Mouse (Mus musculus) frontal cortex, postnatal 36 days (tissue): ENCODE results near the gene Cyp39a1.

ENCODE experiments used
- DNase-seq, 2 experiments: peaks; one replicate each; pipeline ENCODE4 v3.0.0; 2022; ENCODE audit warnings: low spot score in 2 of 2

Gene Cyp39a1

GRCm38 (mm10) chr17:43667290-43667843, at the start of gene Cyp39a1:
Cyp39a1 (plus strand) TSS chr17:43667425.
- no peak for DNase-seq

DNA sequence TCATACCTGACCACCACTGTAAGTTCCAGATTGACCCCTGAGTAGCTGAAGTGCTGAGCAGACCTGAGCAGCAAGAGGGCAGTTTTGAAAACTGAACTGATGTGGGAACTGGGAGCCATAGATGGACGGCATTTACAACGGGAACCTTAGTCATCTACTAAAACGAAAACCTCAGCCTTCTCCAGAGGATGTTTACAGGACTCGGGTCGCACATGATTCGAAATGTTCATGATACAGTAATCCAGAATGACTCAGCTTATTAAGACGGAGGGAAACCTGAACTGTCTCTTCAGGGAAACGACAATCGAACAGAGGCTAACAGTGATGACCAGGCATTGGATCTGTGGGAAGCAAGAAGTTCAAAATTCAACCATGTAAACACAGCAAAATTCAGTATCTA, 48.1 kb upstream of the Cyp39a1 start:
- no peak for DNase-seq

DNA sequence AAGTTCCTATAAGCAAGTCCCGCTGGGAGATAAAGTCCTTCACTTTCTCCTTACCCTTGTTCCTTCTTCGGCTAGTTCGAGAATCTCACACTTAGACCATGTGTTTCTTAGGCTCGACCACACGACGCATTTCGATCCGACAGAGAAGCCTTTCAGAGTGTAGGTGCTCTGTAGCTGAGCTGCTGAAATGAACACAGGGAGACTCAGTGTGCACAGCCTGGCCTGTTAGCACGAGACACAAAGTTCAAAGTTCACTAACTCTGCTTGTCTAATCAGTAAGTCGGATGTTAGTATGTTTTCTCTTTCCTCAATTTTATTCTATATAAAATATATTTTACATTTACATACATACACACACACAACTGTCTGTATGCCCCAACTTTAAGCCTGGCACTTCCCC, 45.1 kb upstream of the Cyp39a1 start:
- no peak for DNase-seq

DNA sequence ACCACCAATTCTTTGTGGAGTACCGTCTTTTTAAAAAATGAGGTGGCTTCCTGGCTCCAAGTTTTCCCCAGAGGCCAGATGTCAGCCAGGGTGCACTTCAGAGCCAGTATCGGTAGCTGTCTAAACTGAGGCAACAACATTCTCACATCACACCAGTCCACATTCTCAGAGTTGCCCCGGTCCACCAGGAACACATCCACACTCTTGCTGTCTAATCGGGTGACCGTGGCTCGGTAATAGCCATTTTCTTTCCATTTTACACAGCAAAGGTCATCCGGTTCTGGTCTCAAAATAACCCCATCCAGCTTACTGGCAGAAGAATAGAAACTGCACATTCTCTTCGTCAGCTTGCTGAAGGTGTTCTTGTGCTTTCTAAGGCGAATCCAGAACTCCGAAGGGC, 39.0 kb upstream of the Cyp39a1 start:
- no peak for DNase-seq

- no peak for DNase-seq
Measured at GRCm38 (mm10) chr17:43629026-43629495, 38.2 kb upstream of the Cyp39a1 start.

GRCm38 (mm10) chr17:43629496-43630426, 37.5 kb upstream of the Cyp39a1 start, which contains the start of gene Tdrd6:
Tdrd6 (minus strand) TSS chr17:43630299.
- no peak for DNase-seq

- DNase-seq, result no peak
Measured at GRCm38 (mm10) chr17:43630427-43630760, 36.8 kb upstream of the Cyp39a1 start.

DNA sequence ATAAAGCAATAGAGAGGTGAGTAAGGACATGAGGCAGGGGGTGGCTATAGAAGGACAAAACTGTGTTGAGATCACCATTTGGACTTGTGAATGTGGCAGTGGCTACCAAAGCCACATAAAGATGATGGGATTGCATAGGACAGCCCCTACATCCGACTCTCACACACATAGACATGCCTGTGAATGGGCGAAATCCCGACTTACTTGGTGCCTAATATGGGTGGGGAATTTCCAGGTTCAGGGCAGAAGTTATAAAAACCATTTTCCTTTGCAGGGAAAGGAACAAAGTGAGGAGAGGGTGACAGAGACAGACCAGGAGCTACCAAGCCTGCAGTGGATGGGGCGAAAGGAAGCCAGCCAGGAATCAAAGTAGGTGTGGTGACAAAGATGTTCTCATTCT, 30.1 kb upstream of the Cyp39a1 start:
- DNase-seq, result no peak

GRCm38 (mm10) chr17:43640825-43641224, 26.4 kb upstream of the Cyp39a1 start:
- DNase-seq, result no peak

- no peak for DNase-seq
Measured at GRCm38 (mm10) chr17:43643191-43643590, 24.0 kb upstream of the Cyp39a1 start.

DNA sequence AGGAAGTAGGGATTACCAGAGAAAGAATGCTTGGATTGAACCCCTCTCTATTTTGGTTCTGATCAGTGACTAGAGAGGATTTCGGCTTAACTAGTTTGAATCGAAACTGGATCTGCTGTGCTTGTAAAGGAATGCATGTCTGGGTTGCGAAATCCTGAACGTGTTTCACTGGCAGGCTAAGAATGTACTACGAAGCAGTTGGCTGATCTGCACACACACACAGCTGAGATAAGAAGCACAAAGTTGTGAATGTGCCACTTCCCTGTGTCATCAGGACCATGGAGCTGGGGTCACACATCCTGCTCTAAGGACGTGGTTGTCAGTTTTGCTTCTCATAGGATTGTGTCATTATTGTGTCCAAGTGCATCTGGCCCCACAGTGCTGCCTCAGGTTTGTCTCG, 22.9 kb upstream of the Cyp39a1 start:
- no peak for DNase-seq

GRCm38 (mm10) chr17:43645136-43645535, 22.1 kb upstream of the Cyp39a1 start:
- no peak for DNase-seq

DNA sequence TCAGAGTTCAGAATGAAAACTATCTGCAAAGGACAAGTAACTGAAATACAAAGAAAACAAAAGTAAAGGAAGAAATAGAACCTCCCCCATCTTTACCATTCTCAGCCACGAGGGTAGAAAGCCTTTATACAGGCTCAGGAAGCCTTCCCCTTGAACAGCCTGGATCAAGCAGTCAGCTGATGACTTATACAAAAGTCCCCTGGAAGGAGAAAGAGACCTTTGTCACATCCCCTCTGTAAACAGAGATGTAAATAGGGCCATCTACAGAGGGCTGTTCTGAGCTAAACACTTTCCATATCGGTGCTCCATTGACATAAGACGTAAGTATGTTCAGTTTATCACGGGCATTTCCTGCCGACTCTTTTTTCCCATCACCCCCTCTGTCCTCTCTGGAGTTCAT, 20.3 kb upstream of the Cyp39a1 start:
- DNase-seq, result no peak

- no peak for DNase-seq
Measured at GRCm38 (mm10) chr17:43649641-43650436, 17.4 kb upstream of the Cyp39a1 start.

DNA sequence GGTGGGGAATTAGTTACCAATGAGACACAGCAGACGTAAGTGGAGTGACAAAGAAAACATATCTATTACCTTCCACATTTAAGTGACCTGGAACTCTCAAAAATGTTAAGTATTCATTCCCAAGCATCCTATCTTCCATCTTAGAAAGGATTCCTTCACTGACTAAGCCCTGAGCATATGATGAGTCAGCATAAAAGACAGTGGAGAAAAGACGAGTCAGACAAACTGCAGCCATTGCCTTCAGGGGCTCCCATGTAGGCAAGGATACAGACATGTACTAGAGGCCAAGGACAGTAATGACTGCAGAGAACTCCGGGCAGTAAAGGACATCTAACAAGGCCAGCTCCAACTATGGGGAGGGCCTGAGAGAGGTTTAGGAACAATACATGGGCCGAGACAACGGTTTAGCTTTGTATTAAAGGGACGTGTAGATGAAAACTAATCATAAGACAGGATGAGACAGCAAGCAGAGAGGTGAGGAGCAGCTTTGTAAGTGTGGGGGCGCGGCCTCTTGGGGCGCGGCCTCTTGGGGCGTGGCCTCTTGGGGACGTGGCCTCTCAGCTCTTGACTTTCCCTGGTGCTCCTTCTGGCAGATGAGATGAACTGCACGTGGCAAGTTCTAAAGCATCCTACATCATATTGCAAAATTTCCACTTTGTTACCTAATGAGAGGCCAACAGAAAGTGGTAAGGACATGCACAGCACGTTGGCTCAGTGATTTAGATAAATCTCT, 15.7 kb upstream of the Cyp39a1 start:
- DNase-seq, result no peak

DNA sequence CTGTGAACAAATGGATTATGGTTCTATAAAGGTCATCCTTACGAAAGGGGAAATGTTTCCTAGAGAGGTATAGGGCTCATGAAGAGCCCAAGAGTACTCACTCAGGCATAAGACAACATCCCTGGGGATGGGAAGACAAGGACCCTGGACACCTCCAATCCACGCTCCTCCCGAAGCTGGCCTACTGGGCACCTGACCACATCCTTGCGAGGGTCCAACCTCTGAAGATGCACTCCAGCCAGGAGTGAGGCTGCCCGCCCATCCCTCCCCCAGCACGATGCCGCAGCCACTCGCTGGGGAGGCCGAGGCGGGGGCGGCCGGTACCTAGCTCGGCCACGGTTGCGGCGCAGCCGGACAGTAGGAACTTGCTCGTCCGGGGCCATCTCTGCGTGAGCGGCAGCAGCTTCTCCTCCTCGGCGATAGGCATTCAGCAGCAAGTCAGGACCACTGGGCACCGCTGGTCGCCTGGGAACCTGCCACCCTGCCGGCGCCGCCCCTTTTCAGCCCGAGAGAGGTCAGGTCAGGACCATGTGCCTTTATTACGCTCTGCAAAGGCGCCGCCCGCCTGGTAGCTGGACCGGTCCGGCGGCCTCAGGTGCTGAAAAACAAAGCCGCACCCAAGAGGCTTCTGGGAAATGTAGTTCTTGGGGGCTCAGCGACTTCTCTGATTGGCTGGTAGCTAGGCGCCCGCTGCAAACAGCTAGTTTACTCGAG, 492 bp upstream of the Cyp39a1 start, which contains the start of gene Slc25a27:
Gene Slc25a27 (minus strand): TSS at position 639 of the 714 bp plus-strand sequence.
- peak; percentile 80 to 91 for DNase-seq

DNA sequence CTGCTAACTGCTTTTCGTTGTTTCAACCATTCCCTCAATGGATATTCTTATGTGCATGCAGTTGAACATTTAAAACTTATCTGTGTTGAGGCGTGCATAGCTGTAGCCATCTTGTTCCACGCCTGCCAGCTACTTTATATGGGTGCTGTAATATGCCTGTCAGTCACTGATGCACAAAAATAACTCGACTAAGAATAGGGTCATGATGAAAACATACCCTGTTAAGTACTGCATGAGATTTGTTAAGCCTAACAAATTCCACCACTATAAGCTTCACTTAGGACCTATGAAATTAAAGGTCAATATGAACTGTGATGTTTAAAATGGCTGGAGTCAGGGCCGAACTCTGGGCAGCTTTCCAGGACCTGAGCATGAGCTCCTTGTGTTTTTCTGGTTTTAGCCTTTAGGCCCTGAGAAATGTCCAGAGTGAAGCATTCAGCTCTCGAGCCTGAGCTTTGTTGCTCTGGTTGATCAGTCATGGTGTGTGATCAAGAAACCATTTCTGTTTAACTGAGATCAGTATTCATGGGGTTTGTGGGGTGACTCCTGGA, 2.0 kb downstream of the Cyp39a1 start:
- DNase-seq, result no peak

GRCm38 (mm10) chr17:43671907-43672306, 4.7 kb downstream of the Cyp39a1 start:
- no peak for DNase-seq

DNA sequence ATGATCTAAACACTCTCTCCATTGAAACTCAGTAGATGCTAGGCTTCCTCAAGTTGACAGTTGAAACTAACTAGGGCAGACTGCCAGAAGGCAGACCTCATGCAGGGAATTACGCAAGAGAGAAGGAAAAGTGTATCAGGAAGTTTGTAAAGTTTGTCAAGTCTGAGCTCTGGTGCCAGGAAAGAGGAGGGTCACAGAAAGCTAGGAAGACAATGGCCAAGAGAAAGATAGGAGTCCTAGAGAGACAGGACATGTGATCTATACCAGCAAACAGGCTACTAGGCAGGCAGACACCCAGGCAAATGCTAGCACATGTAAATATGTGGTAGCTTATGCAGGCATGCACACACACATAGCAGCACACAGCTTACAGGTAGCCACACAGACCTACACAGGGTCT, 8.0 kb downstream of the Cyp39a1 start:
- no peak for DNase-seq

GRCm38 (mm10) chr17:43676241-43676640, 9.0 kb downstream of the Cyp39a1 start:
- no peak for DNase-seq

DNA sequence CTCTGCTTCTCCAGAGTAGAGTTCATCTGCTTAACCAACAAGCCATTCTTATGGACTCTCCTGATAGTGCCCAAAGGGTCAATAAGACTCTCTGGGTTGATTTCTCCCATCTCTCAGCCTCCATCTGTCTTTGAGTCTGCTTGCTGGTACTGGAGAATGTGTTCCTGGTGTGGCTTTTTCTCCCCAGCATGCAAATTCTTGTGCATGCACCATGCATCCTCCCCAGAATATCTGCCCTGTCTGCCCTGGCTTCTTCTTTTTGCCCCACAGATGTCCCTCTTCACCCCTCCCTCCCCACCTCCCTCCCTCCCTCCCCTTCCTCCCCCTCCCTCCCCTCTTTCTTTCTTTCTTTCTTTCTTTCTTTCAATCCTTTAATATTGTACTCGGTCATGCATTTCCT, 10.1 kb downstream of the Cyp39a1 start:
- DNase-seq, result no peak
